8 mouse cellular contexts compared by ENCODE assay signal in the genomic region with DNA sequence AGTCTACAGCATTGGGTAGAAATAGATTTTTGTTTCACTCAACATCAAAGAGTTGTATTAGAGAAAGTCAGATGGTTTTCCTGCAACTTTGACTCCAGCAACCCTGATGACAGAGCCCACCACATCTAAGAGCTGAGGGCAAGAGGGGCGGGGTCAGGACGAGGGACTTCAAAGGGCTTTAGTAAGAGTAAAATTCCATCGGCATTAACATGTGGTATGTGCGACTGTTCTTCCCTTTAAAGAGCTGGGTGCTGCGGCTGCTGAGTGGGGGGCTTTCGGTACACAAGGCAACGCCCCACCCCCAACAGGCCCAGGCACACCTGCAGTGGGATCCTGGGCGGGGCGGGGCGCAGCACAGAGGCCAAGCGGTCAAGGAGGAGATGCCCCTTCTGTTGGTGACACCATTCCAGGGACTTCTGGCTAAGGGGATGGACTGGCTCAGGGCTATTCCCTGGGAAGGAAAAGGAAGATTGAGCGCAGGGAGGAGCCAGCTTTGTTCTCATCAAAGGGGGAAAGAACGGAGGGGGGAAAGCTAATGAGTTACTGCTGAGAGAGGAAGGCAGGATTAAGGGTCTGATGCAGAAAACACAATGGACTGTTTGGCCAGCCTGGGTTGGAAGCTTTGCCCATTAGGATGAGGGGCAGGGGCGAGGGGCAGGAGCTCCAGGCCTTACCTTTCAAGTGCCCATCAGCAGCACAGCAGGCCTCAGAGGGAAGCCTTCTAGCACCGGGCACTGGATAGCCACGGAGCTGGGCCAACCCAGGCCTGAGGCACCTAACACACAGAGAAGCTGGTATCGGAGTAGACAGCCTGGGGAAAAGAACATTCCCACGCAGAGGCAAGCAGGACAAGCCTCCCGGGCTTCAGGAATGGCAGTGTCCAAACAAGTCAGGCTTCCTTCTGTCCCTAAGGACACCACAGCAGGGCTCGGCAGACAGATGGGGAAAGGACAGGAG.
DNase-seq lines count a peak whose midpoint lies in the region; ATAC-seq and TF ChIP-seq lines count a peak whose summit lies in the region.

No protein-coding gene starts in this region.

- TF ChIP-seq CTCF in cerebellum, adult 2 months (IDR thresholded peaks at IDR 0.05; ENCODE audit: borderline replicate concordance, insufficient read depth, low read depth, low read length): no peak

- H3K4me2 ChIP-seq in hindbrain, embryonic 16.5 days (ENCODE audit: low read length): no peak overlapping the region

- peaks cover 49% of the 10 kb centered on the region for H3K4me1 ChIP-seq in cerebellum, adult 2 months (ENCODE audit: control insufficient read depth, insufficient read depth, low read length)
- H3K4me1 ChIP-seq in hindbrain, embryonic 16.5 days (ENCODE audit: control insufficient read depth, insufficient read depth, low read depth, low read length): peaks cover 42% of the 10 kb centered on the region

- H3K9me3 ChIP-seq in hindbrain, embryonic 16.5 days (ENCODE audit: control insufficient read depth, low read length): no peaks in the 10 kb centered on the region

- H3K9ac ChIP-seq in hindbrain, embryonic 16.5 days (ENCODE audit: low read depth, low read length): peak overlapping the region; percentile 39

- peak; percentile 57 to 59 for DNase-seq in cerebellum, adult 2 months
- no peak for DNase-seq in cerebellum, adult 8-10 months
- DNase-seq in embryo, embryonic 10 days (ENCODE audit: low spot score): peak; percentile 69
- DNase-seq in retina, embryonic 14.5 days (ENCODE audit: low spot score): peak; percentile 74
- DNase-seq in frontal cortex, postnatal 36 days (ENCODE audit: low spot score in 2 of 2): no peak
- DNase-seq in left cerebral cortex, adult 11 months (ENCODE audit: low spot score): no peak

- TF ChIP-seq POLR2A in cerebellum, adult 2 months (IDR thresholded peaks at IDR 0.05; ENCODE audit: borderline replicate concordance, insufficient read depth, low read length): no peak

- peak; percentile 67 for ATAC-seq in hindbrain, embryonic 16.5 days
- ATAC-seq in erythroid progenitor cell, adult 5-6 weeks (replicated peaks; ENCODE audit: low FRiP score, poor library complexity, severe bottlenecking): no peak

- WGBS in cerebellum, adult 2 months: 40% methylated on average over 20 of the region's 20 CpGs
- WGBS in hindbrain, embryonic 16.5 days: 9% methylated on average over 20 of the region's 20 CpGs

- H3K27ac ChIP-seq in cerebellum, adult 2 months (ENCODE audit: insufficient read depth, low read length): peak overlapping the region; percentile 71
- peak overlapping the region; percentile 45 for H3K27ac ChIP-seq in hindbrain, embryonic 16.5 days (ENCODE audit: low read depth, low read length)

- H3K27me3 ChIP-seq in cerebellum, adult 2 months (ENCODE audit: control insufficient read depth, insufficient read depth, low read length): no peaks in the 10 kb centered on the region
- no peaks in the 10 kb centered on the region for H3K27me3 ChIP-seq in hindbrain, embryonic 16.5 days (replicated peaks; ENCODE audit: control insufficient read depth, insufficient read depth, low read length)

- no peaks in the 10 kb centered on the region for H3K36me3 ChIP-seq in hindbrain, embryonic 16.5 days (ENCODE audit: control insufficient read depth, insufficient read depth, low read length)

- H3K4me3 ChIP-seq in cerebellum, adult 2 months (replicated peaks; ENCODE audit: insufficient read depth, low read depth, low read length): no peak overlapping the region
- no peak overlapping the region for H3K4me3 ChIP-seq in hindbrain, embryonic 16.5 days (ENCODE audit: low read length)

Comparison
In these comparisons a context has a peak if more than half of its experiments do, and no peak if none do; other contexts are left out.
1. DNase-seq: peak in cerebellum, adult 2 months (2 of 2), embryo, embryonic 10 days (single experiment) and retina, embryonic 14.5 days (single experiment); none in cerebellum, adult 8-10 months (single experiment), frontal cortex, postnatal 36 days (0 of 2) and left cerebral cortex, adult 11 months (single experiment).